Mouse (Mus musculus) telencephalon, adult 2 months (tissue): ENCODE measurements around the gene Gm14862.
"Not testable (repeated sequence)": the region's sequence is repeated elsewhere in the genome, so short reads cannot be mapped to it uniquely, and the experiment has no call there.

ENCODE experiments used
- DNase-seq: peaks from one replicate; pipeline ENCODE4 v3.0.0-alpha.2; 2011; ENCODE audit warnings: low read depth, low spot score

Gene Gm14862

GRCm38 (mm10) chrX:9256766-9257165 lies at the start of gene Gm14862:
TSS of gene Gm14862 (minus strand) at chrX:9256899.
- DNase-seq, result no peak

GRCm38 (mm10) chrX:9303455-9303854 lies 46.8 kb upstream of the Gm14862 start:
- no peak for DNase-seq

- DNase-seq, result no peak
These were observed 46.1 kb upstream of the Gm14862 start for GRCm38 (mm10) chrX:9302791-9303190.

GRCm38 (mm10) chrX:9298413-9298864 lies 41.7 kb upstream of the Gm14862 start:
- no peak for DNase-seq

- not testable (repeated sequence) for DNase-seq
These were observed 36.6 kb upstream of the Gm14862 start for GRCm38 (mm10) chrX:9293140-9293829.

GRCm38 (mm10) chrX:9283464-9283863 lies 26.8 kb upstream of the Gm14862 start, which contains the start of gene H2al1m:
TSS of gene H2al1m (plus strand) at chrX:9283764.
- DNase-seq, result not testable (repeated sequence)

- DNase-seq, result no peak
These were observed 17.6 kb upstream of the Gm14862 start for GRCm38 (mm10) chrX:9274321-9274720.

- DNase-seq, result no peak
These were observed 16.8 kb upstream of the Gm14862 start for GRCm38 (mm10) chrX:9273377-9274002.

- peak; percentile 45 for DNase-seq
These were observed 16.0 kb upstream of the Gm14862 start, which contains the start of gene Xk for GRCm38 (mm10) chrX:9272460-9273361. TSS of gene Xk (plus strand) at chrX:9272756.

- no peak for DNase-seq
These were observed 15.3 kb upstream of the Gm14862 start for GRCm38 (mm10) chrX:9271947-9272459.

GRCm38 (mm10) chrX:9271112-9271511 lies 14.4 kb upstream of the Gm14862 start:
- no peak for DNase-seq

GRCm38 (mm10) chrX:9259267-9259666 lies 2.6 kb upstream of the Gm14862 start:
- no peak for DNase-seq

- no peak for DNase-seq
These were observed 1.1 kb upstream of the Gm14862 start for GRCm38 (mm10) chrX:9257831-9258230.

GRCm38 (mm10) chrX:9254901-9255300 lies 1.8 kb downstream of the Gm14862 start:
- DNase-seq, result peak; percentile 41

- no peak for DNase-seq
These were observed 2.7 kb downstream of the Gm14862 start for GRCm38 (mm10) chrX:9253990-9254389.

GRCm38 (mm10) chrX:9248911-9249310 lies 7.8 kb downstream of the Gm14862 start:
- DNase-seq, result no peak

- no peak for DNase-seq
These were observed 11.9 kb downstream of the Gm14862 start for GRCm38 (mm10) chrX:9244603-9245336.

- no peak for DNase-seq
These were observed 13.3 kb downstream of the Gm14862 start for GRCm38 (mm10) chrX:9243381-9243864.

GRCm38 (mm10) chrX:9240737-9241591 lies 15.7 kb downstream of the Gm14862 start:
- DNase-seq, result no peak

- no peak for DNase-seq
These were observed 29.6 kb downstream of the Gm14862 start for GRCm38 (mm10) chrX:9227105-9227504.
